Mouse (Mus musculus) urinary bladder, postnatal 0 days (tissue): ENCODE measurements around the gene Zscan10. TPM values are rescaled to one million over a fixed set of nuclear protein-coding genes. Genes with fewer than 3 reads are reported as not detected.

Source experiments
- polyA plus RNA-seq: library from polyadenylated mRNA; unstranded; fragments of >200 nt; fragmentation: Nextera tagmentation; extraction: Ambion mirVana; gene quantifications from 2 replicates; pipeline ENCODE4 v1.2.1, GENCODE M21; 2015

Zscan10 gene
- not detected in 2 replicates for polyA plus RNA-seq

GRCm38 (mm10) chr17:23600641-23601622 lies at the start of gene Zscan10:
TSS of gene Zscan10 (plus strand) at chr17:23600856.

GRCm38 (mm10) chr17:23563595-23564367 lies 36.9 kb upstream of the Zscan10 start, which contains the start of gene Zfp213:
TSS of gene Zfp213 (minus strand) at chr17:23564238.

GRCm38 (mm10) chr17:23598582-23599552 lies 1.8 kb upstream of the Zscan10 start, which contains the start of gene Zfp13:
TSS of gene Zfp13 (minus strand) at chr17:23599487.

GRCm38 (mm10) chr17:23644613-23645495 lies 44.2 kb downstream of the Zscan10 start, which contains the start of gene Mmp25:
TSS of gene Mmp25 (minus strand) at chr17:23645277.

GRCm38 (mm10) chr17:23660117-23660875 lies 59.6 kb downstream of the Zscan10 start, which contains the start of gene Bicdl2:
TSS of gene Bicdl2 (plus strand) at chr17:23660506.

Other genes with a start within 250 kb of the Zscan10 start
- not detected in 2 replicates for gene Vmn2r116, start 216.3 kb upstream of the Zscan10 start, polyA plus RNA-seq
- not detected in 2 replicates for gene Vmn2r117, start 121.2 kb upstream of the Zscan10 start, polyA plus RNA-seq
- 8.0 TPM in 2 replicates for gene Zfp213, start 36.6 kb upstream of the Zscan10 start, polyA plus RNA-seq
- gene Zfp13, start 1.4 kb upstream of the Zscan10 start, polyA plus RNA-seq = 4.9 and 5.1 TPM in 2 replicates
- gene Mmp25, start 44.4 kb downstream of the Zscan10 start, polyA plus RNA-seq = 0.11 and 0.14 TPM in 2 replicates
- gene Bicdl2, start 59.6 kb downstream of the Zscan10 start, polyA plus RNA-seq = 6.3 and 8.5 TPM in 2 replicates
- 272 and 288 TPM in 2 replicates for gene Hcfc1r1, start 72.7 kb downstream of the Zscan10 start, polyA plus RNA-seq
- 18.7 and 18.8 TPM in 2 replicates for gene Thoc6, start 73.0 kb downstream of the Zscan10 start, polyA plus RNA-seq
- 82.9 and 116 TPM in 2 replicates for gene Tnfrsf12a, start 76.6 kb downstream of the Zscan10 start, polyA plus RNA-seq
- 0.15 and 0.33 TPM in 2 replicates for gene Cldn6, start 78.4 kb downstream of the Zscan10 start, polyA plus RNA-seq
- not detected in 2 replicates for gene Cldn9, start 83.2 kb downstream of the Zscan10 start, polyA plus RNA-seq
- gene 1520401A03Rik, start 121.9 kb downstream of the Zscan10 start, polyA plus RNA-seq = 0.04 TPM in 1 of 2 replicates, not detected in the other
- gene Pkmyt1, start 125.5 kb downstream of the Zscan10 start, polyA plus RNA-seq = 19.7 and 21.9 TPM in 2 replicates
- 21.7 and 28.3 TPM in 2 replicates for gene Paqr4, start 140.0 kb downstream of the Zscan10 start, polyA plus RNA-seq
- 0.07 and 0.13 TPM in 2 replicates for gene Kremen2, start 145.0 kb downstream of the Zscan10 start, polyA plus RNA-seq
- 26.5 and 28.3 TPM in 2 replicates for gene Flywch1, start 170.7 kb downstream of the Zscan10 start, polyA plus RNA-seq
- gene Flywch2, start 185.2 kb downstream of the Zscan10 start, polyA plus RNA-seq = 11.5 and 14.0 TPM in 2 replicates
- gene Srrm2, start 189.7 kb downstream of the Zscan10 start, polyA plus RNA-seq = 230 and 239 TPM in 2 replicates
- gene Elob, start 228.3 kb downstream of the Zscan10 start, polyA plus RNA-seq = 1,134 TPM in 2 replicates
- not detected in 2 replicates for gene Prss33, start 235.2 kb downstream of the Zscan10 start, polyA plus RNA-seq
- 1.1 and 1.5 TPM in 2 replicates for gene Prss32, start 243.0 kb downstream of the Zscan10 start, polyA plus RNA-seq
- gene Prss41, start 243.3 kb downstream of the Zscan10 start, polyA plus RNA-seq = 0.12 TPM in 1 of 2 replicates, not detected in the other